12 mouse cellular contexts compared by ENCODE assay signal in the genomic region with DNA sequence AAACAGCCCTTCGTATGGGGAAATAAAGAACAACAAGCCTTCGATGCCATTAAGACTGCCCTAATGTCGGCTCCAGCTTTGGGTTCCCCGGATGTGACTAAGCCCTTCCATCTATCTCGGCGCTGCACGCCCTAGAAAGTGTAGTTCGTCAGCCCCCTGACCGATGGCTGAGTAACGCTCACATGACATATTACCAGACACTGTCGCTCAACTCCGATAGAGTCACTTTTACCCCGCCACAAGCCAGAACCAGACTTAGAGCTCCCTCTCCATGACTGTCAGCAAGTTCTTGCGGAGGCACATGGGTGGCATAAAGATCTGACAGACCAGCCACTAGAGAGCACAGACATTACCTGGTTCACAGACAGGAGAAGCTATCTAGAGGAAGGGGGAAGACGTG. TPM values are rescaled to one million over a fixed set of nuclear protein-coding genes. Genes with fewer than 3 reads are reported as not detected.
DNase-seq lines count a peak whose midpoint lies in the region; ATAC-seq and TF ChIP-seq lines count a peak whose summit lies in the region.
"Had no signal": no experiment of that assay in that cellular context is flagged by ENCODE, and none has a peak within 500 bp of the region (broad histone marks: within the 10 kb centered on the region; RNA-seq: fewer than 3 reads in every experiment).

No protein-coding gene starts in this region.

- no peak for DNase-seq in heart, adult 2 months
- no peak for DNase-seq in lung, postnatal 0 days (ENCODE audit: low spot score)
- peak; percentile 83 for DNase-seq in MEL-GATA-1-ER (ENCODE audit: extremely low read depth, low read depth)
- no peak for DNase-seq in liver, embryonic 14.5 days (ENCODE audit: low read depth in 3 of 3, low spot score in 3 of 3)
- DNase-seq: cerebellum, adult 9-10 months; gastrocnemius, postnatal 10 days; heart, postnatal 10 days had no signal

- no peaks in the 10 kb centered on the region for H3K4me1 ChIP-seq in heart, embryonic 12.5 days (replicated peaks)
- H3K4me1 ChIP-seq in heart, adult 2 months (ENCODE audit: control insufficient read depth, insufficient read depth, low read length): peaks cover 1% of the 10 kb centered on the region
- H3K4me1 ChIP-seq in lung, embryonic 16.5 days (replicated peaks; ENCODE audit: control insufficient read depth, insufficient read depth, low read length): no peaks in the 10 kb centered on the region; the same call in 1 of the 2 replicates
- no peaks in the 10 kb centered on the region for H3K4me1 ChIP-seq in lung, postnatal 0 days (ENCODE audit: insufficient read depth, low read depth, low read length)
- peaks cover 10 to 18% of the 10 kb centered on the region in 2 experiments for H3K4me1 ChIP-seq in liver, embryonic 14.5 days (replicated peaks; ENCODE audit: control insufficient read depth in 2 of 2, insufficient read depth in 2 of 2, low read length in 1 of 2)

- peak overlapping the region; percentile 57 for H3K4me3 ChIP-seq in heart, embryonic 12.5 days
- H3K4me3 ChIP-seq in heart, adult 2 months: no peak overlapping the region
- H3K4me3 ChIP-seq in lung, embryonic 16.5 days (ENCODE audit: low read length): no peak overlapping the region
- no peak overlapping the region for H3K4me3 ChIP-seq in lung, postnatal 0 days (ENCODE audit: low read depth, low read length)
- peak overlapping the region; percentile 70 to 79 for H3K4me3 ChIP-seq in liver, embryonic 14.5 days (ENCODE audit: insufficient read depth in 1 of 2, low read depth in 2 of 2, low read length in 2 of 2)

- no peaks in the 10 kb centered on the region; the same call in 1 of the 2 replicates for H3K36me3 ChIP-seq in heart, embryonic 12.5 days
- no peaks in the 10 kb centered on the region for H3K36me3 ChIP-seq in heart, adult 2 months (ENCODE audit: control insufficient read depth, insufficient read depth, low read length)
- no peaks in the 10 kb centered on the region; the same call in 1 of the 2 replicates for H3K36me3 ChIP-seq in lung, embryonic 16.5 days (ENCODE audit: control insufficient read depth, insufficient read depth, low read length)
- H3K36me3 ChIP-seq in lung, postnatal 0 days (ENCODE audit: insufficient read depth, low read length): 0 out of 2 replicates have a peak, but pooled peaks cover 2% of the 10 kb centered on the region
- no peaks in the 10 kb centered on the region; the same call in none of the 2 replicates for H3K36me3 ChIP-seq in liver, embryonic 14.5 days (replicated peaks; ENCODE audit: control insufficient read depth, insufficient read depth, low read depth)

- no peak for TF ChIP-seq POLR2A in heart, adult 2 months (IDR thresholded peaks at IDR 0.05; ENCODE audit: insufficient read depth, low read depth, low read length)

- peak; percentile 29; the same call in 1 of the 2 replicates for ATAC-seq in heart, embryonic 12.5 days (ENCODE audit: insufficient number of reproducible peaks, low FRiP score)
- ATAC-seq in lung, embryonic 16.5 days (ENCODE audit: low read depth): no peak
- ATAC-seq in lung, postnatal 0 days: no peak
- peak; percentile 12; the same call in 1 of the 2 replicates for ATAC-seq in liver, embryonic 14.5 days (ENCODE audit: insufficient read depth)
- no peak for ATAC-seq in frontal cortex, adult (ENCODE audit: low TSS enrichment)
- ATAC-seq: intestine, postnatal 0 days had no signal

- WGBS in heart, embryonic 12.5 days: 88% methylated on average over 15 of the region's 15 CpGs
- 93% methylated on average over 15 of the region's 15 CpGs for WGBS in heart, adult 2 months
- WGBS in lung, embryonic 16.5 days: 92% methylated on average over 15 of the region's 15 CpGs
- 96% methylated on average over 15 of the region's 15 CpGs for WGBS in lung, postnatal 0 days
- 77% methylated on average over 15 of the region's 15 CpGs for WGBS in liver, embryonic 14.5 days (ENCODE audit: insufficient replicate concordance)

- H3K4me2 ChIP-seq in heart, embryonic 12.5 days: peak overlapping the region; percentile 83
- peak overlapping the region; percentile 81; the same call in 1 of the 2 replicates for H3K4me2 ChIP-seq in lung, embryonic 16.5 days (ENCODE audit: low read depth, low read length)
- H3K4me2 ChIP-seq in lung, postnatal 0 days (replicated peaks; ENCODE audit: low read depth, low read length): no peak overlapping the region
- peak overlapping the region; percentile 85 for H3K4me2 ChIP-seq in liver, embryonic 14.5 days (ENCODE audit: low read depth)

- TF ChIP-seq CTCF in heart, adult 2 months (IDR thresholded peaks at IDR 0.05): no peak
- no peak for TF ChIP-seq CTCF in lung, postnatal 0 days (IDR thresholded peaks at IDR 0.05)
- TF ChIP-seq CTCF in liver, embryonic 14.5 days (IDR thresholded peaks at IDR 0.05; ENCODE audit: low read depth): no peak

- H3K9me3 ChIP-seq in heart, embryonic 12.5 days (replicated peaks): peaks cover 23% of the 10 kb centered on the region
- H3K9me3 ChIP-seq in lung, embryonic 16.5 days (ENCODE audit: control insufficient read depth, low read length): no peaks in the 10 kb centered on the region; the same call in 1 of the 2 replicates
- H3K9me3 ChIP-seq in lung, postnatal 0 days (ENCODE audit: low read length): no peaks in the 10 kb centered on the region
- H3K9me3 ChIP-seq in liver, embryonic 14.5 days (ENCODE audit: control insufficient read depth, low read length): peaks cover 3% of the 10 kb centered on the region

- H3K9ac ChIP-seq in heart, embryonic 12.5 days: no peak overlapping the region
- no peak overlapping the region for H3K9ac ChIP-seq in heart, adult 2 months (ENCODE audit: low read depth, low read length)
- no peak overlapping the region for H3K9ac ChIP-seq in lung, embryonic 16.5 days (ENCODE audit: low read length)
- H3K9ac ChIP-seq in lung, postnatal 0 days (replicated peaks; ENCODE audit: low read depth): no peak overlapping the region
- peak overlapping the region; percentile 90 for H3K9ac ChIP-seq in liver, embryonic 14.5 days (replicated peaks)

- intact Hi-C loops in heart, adult 2 months (cut with DNase I): no loop called here

- no peaks in the 10 kb centered on the region for H3K27me3 ChIP-seq in heart, embryonic 12.5 days (replicated peaks)
- no peaks in the 10 kb centered on the region for H3K27me3 ChIP-seq in heart, adult 2 months (ENCODE audit: control insufficient read depth, insufficient read depth, low read length)
- no peaks in the 10 kb centered on the region for H3K27me3 ChIP-seq in lung, embryonic 16.5 days (ENCODE audit: control insufficient read depth, insufficient read depth, low read depth, low read length)
- H3K27me3 ChIP-seq in lung, postnatal 0 days (replicated peaks; ENCODE audit: insufficient read depth, low read length): no peaks in the 10 kb centered on the region
- no peaks in the 10 kb centered on the region for H3K27me3 ChIP-seq in liver, embryonic 14.5 days (ENCODE audit: control insufficient read depth, insufficient read depth, low read length)

- no peak for TF ChIP-seq EP300 in heart, adult 2 months (IDR thresholded peaks at IDR 0.05; ENCODE audit: insufficient read depth, low read depth, low read length)
- no peak for TF ChIP-seq EP300 in lung, postnatal 0 days (IDR thresholded peaks at IDR 0.05)
- TF ChIP-seq EP300 in liver, embryonic 14.5 days (IDR thresholded peaks at IDR 0.05; ENCODE audit: low read depth): no peak

- 0 out of 2 replicates have a peak overlapping the region, but pooled peaks have one; percentile 42 for H3K27ac ChIP-seq in heart, embryonic 12.5 days (ENCODE audit: poor library complexity, severe bottlenecking)
- H3K27ac ChIP-seq in heart, adult 2 months: no peak overlapping the region
- no peak overlapping the region for H3K27ac ChIP-seq in lung, embryonic 16.5 days (ENCODE audit: low read length)
- H3K27ac ChIP-seq in lung, postnatal 0 days (ENCODE audit: low read length): no peak overlapping the region
- H3K27ac ChIP-seq in liver, embryonic 14.5 days: peak overlapping the region; percentile 94

- no peaks in the 10 kb centered on the region for H3K79me2 ChIP-seq in heart, adult 2 months (replicated peaks; ENCODE audit: control insufficient read depth, insufficient read depth, low read length)

RNA-seq across cellular contexts. Expression of a gene that starts 16.1 kb away (rescaled TPM):
- 3.1 and 4.3 TPM in 2 replicates for polyA plus RNA-seq in heart, embryonic 12.5 days (2016; fragmentation: Nextera tagmentation; extraction: Ambion mirVana)
- total RNA-seq in heart, adult 2 months (2021): 1 to 10 TPM; 2.5 to 3.9 TPM
- 0.49 and 1.2 TPM in 2 replicates for polyA plus RNA-seq in heart, adult 2 months (2012; rRNA removed)
- 6.1 and 8.3 TPM in 2 replicates for polyA plus RNA-seq in lung, embryonic 16.5 days (2015; fragmentation: Nextera tagmentation; extraction: Ambion mirVana)
- polyA plus RNA-seq in lung, postnatal 0 days (2015; fragmentation: Nextera tagmentation; extraction: Ambion mirVana): 10.0 and 11.0 TPM in 2 replicates
- 0.44 and 0.76 TPM in 2 replicates for polyA plus RNA-seq in liver, embryonic 14.5 days (2012; rRNA removed)
- polyA plus RNA-seq in liver, embryonic 14.5 days (2014; fragmentation: Nextera tagmentation; extraction: Ambion mirVana): 2.1 and 2.5 TPM in 2 replicates

RNA-seq across cellular contexts. Expression of a gene that starts 19.2 kb away (rescaled TPM):
- 0.40 TPM in 1 of 2 replicates, not detected in the other for polyA plus RNA-seq in heart, embryonic 12.5 days (2016; fragmentation: Nextera tagmentation; extraction: Ambion mirVana)
- under 1 TPM; 0.34 to 0.91 TPM for total RNA-seq in heart, adult 2 months (2021)
- polyA plus RNA-seq in heart, adult 2 months (2012; rRNA removed): 1.3 and 4.1 TPM in 2 replicates
- polyA plus RNA-seq in lung, embryonic 16.5 days (2015; fragmentation: Nextera tagmentation; extraction: Ambion mirVana): 2.0 and 2.8 TPM in 2 replicates
- 3.1 and 3.3 TPM in 2 replicates for polyA plus RNA-seq in lung, postnatal 0 days (2015; fragmentation: Nextera tagmentation; extraction: Ambion mirVana)
- 4.1 and 5.5 TPM in 2 replicates for polyA plus RNA-seq in liver, embryonic 14.5 days (2012; rRNA removed)
- 3.0 and 4.5 TPM in 2 replicates for polyA plus RNA-seq in liver, embryonic 14.5 days (2014; fragmentation: Nextera tagmentation; extraction: Ambion mirVana)

RNA-seq across cellular contexts. Expression of a gene that starts 25.7 kb away (rescaled TPM):
- polyA plus RNA-seq in heart, embryonic 12.5 days (2016; fragmentation: Nextera tagmentation; extraction: Ambion mirVana): 17.4 and 17.5 TPM in 2 replicates
- 1 to 10 TPM; 8.3 to 9.2 TPM for total RNA-seq in heart, adult 2 months (2021)
- 3.7 and 4.2 TPM in 2 replicates for polyA plus RNA-seq in heart, adult 2 months (2012; rRNA removed)
- 25.5 and 27.3 TPM in 2 replicates for polyA plus RNA-seq in lung, embryonic 16.5 days (2015; fragmentation: Nextera tagmentation; extraction: Ambion mirVana)
- 16.8 and 19.2 TPM in 2 replicates for polyA plus RNA-seq in lung, postnatal 0 days (2015; fragmentation: Nextera tagmentation; extraction: Ambion mirVana)
- polyA plus RNA-seq in liver, embryonic 14.5 days (2012; rRNA removed): 3.2 and 5.1 TPM in 2 replicates
- polyA plus RNA-seq in liver, embryonic 14.5 days (2014; fragmentation: Nextera tagmentation; extraction: Ambion mirVana): 5.2 and 6.4 TPM in 2 replicates

RNA-seq across cellular contexts. Expression of a gene that starts 37.1 kb away (rescaled TPM):
- polyA plus RNA-seq in heart, embryonic 12.5 days (2016; fragmentation: Nextera tagmentation; extraction: Ambion mirVana): 7.2 and 9.2 TPM in 2 replicates
- total RNA-seq in heart, adult 2 months (2021): under 1 TPM; 0.63 to 0.64 TPM
- 1.9 TPM in 2 replicates for polyA plus RNA-seq in heart, adult 2 months (2012; rRNA removed)
- polyA plus RNA-seq in lung, embryonic 16.5 days (2015; fragmentation: Nextera tagmentation; extraction: Ambion mirVana): 6.8 and 7.3 TPM in 2 replicates
- 3.1 and 3.4 TPM in 2 replicates for polyA plus RNA-seq in lung, postnatal 0 days (2015; fragmentation: Nextera tagmentation; extraction: Ambion mirVana)
- polyA plus RNA-seq in liver, embryonic 14.5 days (2012; rRNA removed): 0.31 and 0.83 TPM in 2 replicates
- polyA plus RNA-seq in liver, embryonic 14.5 days (2014; fragmentation: Nextera tagmentation; extraction: Ambion mirVana): not detected in 2 replicates
- total RNA-seq: monocyte, adult 5-6 weeks had no signal

RNA-seq across cellular contexts. Expression of a gene that starts 41.3 kb away (rescaled TPM):
- polyA plus RNA-seq in heart, embryonic 12.5 days (2016; fragmentation: Nextera tagmentation; extraction: Ambion mirVana): 7.3 and 8.0 TPM in 2 replicates
- total RNA-seq in heart, adult 2 months (2021): 1 to 10 TPM; 3.8 TPM
- polyA plus RNA-seq in heart, adult 2 months (2012; rRNA removed): 1.4 and 2.1 TPM in 2 replicates
- 15.4 and 17.3 TPM in 2 replicates for polyA plus RNA-seq in lung, embryonic 16.5 days (2015; fragmentation: Nextera tagmentation; extraction: Ambion mirVana)
- polyA plus RNA-seq in lung, postnatal 0 days (2015; fragmentation: Nextera tagmentation; extraction: Ambion mirVana): 10.9 and 11.1 TPM in 2 replicates
- polyA plus RNA-seq in liver, embryonic 14.5 days (2012; rRNA removed): 1.6 and 2.6 TPM in 2 replicates
- polyA plus RNA-seq in liver, embryonic 14.5 days (2014; fragmentation: Nextera tagmentation; extraction: Ambion mirVana): 4.1 and 4.7 TPM in 2 replicates

Comparison
In these comparisons a context has a peak if more than half of its experiments do, and no peak if none do; other contexts are left out.
1. H3K27ac ChIP-seq: peak in heart, embryonic 12.5 days (single experiment) and liver, embryonic 14.5 days (single experiment); none in heart, adult 2 months (single experiment), lung, embryonic 16.5 days (single experiment) and lung, postnatal 0 days (single experiment).
2. H3K4me3 ChIP-seq: peak in heart, embryonic 12.5 days (single experiment) and liver, embryonic 14.5 days (2 of 2); none in heart, adult 2 months (single experiment), lung, embryonic 16.5 days (single experiment) and lung, postnatal 0 days (single experiment).
3. ATAC-seq: peak in heart, embryonic 12.5 days (single experiment) and liver, embryonic 14.5 days (single experiment); none in lung, embryonic 16.5 days (single experiment), lung, postnatal 0 days (single experiment) and frontal cortex, adult (single experiment).